Mouse (Mus musculus) heart, postnatal 14 days (tissue): ENCODE results near the gene Tpsab1. TPM values are rescaled to one million over a fixed set of nuclear protein-coding genes. Genes with fewer than 3 reads are reported as not detected.

Experiments used
- total RNA-seq, 2 experiments: library from RNA; stranded (reverse); gene quantifications; 2 replicates each; pipeline ENCODE4 v1.2.3; 2021

Tpsab1 gene
- total RNA-seq, 2 experiments from 2014 or later = 2.3 to 2.6 TPM

Other genes starting within 250 kb of the Tpsab1 start
- gene Telo2, start 229.6 kb downstream of the Tpsab1 start, total RNA-seq = 10 to 100 TPM; 11.2 to 13.3 TPM
- 1 to 10 TPM; 4.6 to 7.2 TPM for gene Ptx4, start 224.8 kb downstream of the Tpsab1 start, total RNA-seq
- gene Clcn7, start 212.2 kb downstream of the Tpsab1 start, total RNA-seq = 10 to 100 TPM; 27.5 to 28.9 TPM
- gene Ccdc154, start 183.1 kb downstream of the Tpsab1 start, total RNA-seq = not detected
- not detected for gene Gm38655, start 170.1 kb downstream of the Tpsab1 start, total RNA-seq
- gene BC003965, start 161.0 kb downstream of the Tpsab1 start, total RNA-seq = 10 to 100 TPM; 19.2 to 22.0 TPM
- gene Unkl, start 157.2 kb downstream of the Tpsab1 start, total RNA-seq = 10 to 100 TPM; 10.8 to 10.9 TPM
- 10 to 100 TPM; 13.1 to 14.3 TPM for gene Gnptg, start 105.4 kb downstream of the Tpsab1 start, total RNA-seq
- 10 to 100 TPM in 1 of 2 experiments, 1 to 10 TPM in 1; 9.3 to 10.2 TPM for gene Tsr3, start 105.4 kb downstream of the Tpsab1 start, total RNA-seq
- gene Baiap3, start 89.2 kb downstream of the Tpsab1 start, total RNA-seq = under 1 TPM; 0.17 to 0.63 TPM
- 100 to 1,000 TPM; 119 to 121 TPM for gene Ube2i, start 70.9 kb downstream of the Tpsab1 start, total RNA-seq
- under 1 TPM; 0.53 to 0.54 TPM for gene Prss34, start 47.2 kb downstream of the Tpsab1 start, total RNA-seq
- not detected for gene Prss28, start 36.9 kb downstream of the Tpsab1 start, total RNA-seq
- gene Prss29, start 26.9 kb downstream of the Tpsab1 start, total RNA-seq = not detected
- 1 to 10 TPM; 5.2 to 5.7 TPM for gene Tpsb2, start 20.7 kb upstream of the Tpsab1 start, total RNA-seq
- not detected for gene Tpsg1, start 23.7 kb upstream of the Tpsab1 start, total RNA-seq
- gene Cacna1h, start 88.2 kb upstream of the Tpsab1 start, total RNA-seq = 1 to 10 TPM; 4.9 to 8.1 TPM
- under 1 TPM in 1 of 2 experiments, not detected in 1; 0.50 TPM for gene Tekt4, start 109.1 kb upstream of the Tpsab1 start, total RNA-seq
- gene Sstr5, start 151.7 kb upstream of the Tpsab1 start, total RNA-seq = not detected
- gene Sox8, start 225.1 kb upstream of the Tpsab1 start, total RNA-seq = under 1 TPM; 0.56 to 0.67 TPM
- gene Lmf1, start 233.5 kb upstream of the Tpsab1 start, total RNA-seq = 10 to 100 TPM; 26.2 to 28.0 TPM